Mouse (Mus musculus): ENCODE measurements at regions not wholly inside any gene's neighbourhood (a gene's known extent, or its start where the extent isn't known, plus 50 kb on each side); places are given as distances from the start of the nearest gene placed in this dataset.

GRCm38 (mm10) chr1:72036600-72036999, 175.5 kb downstream of the Mreg start:
- DNase-seq: peak; percentile 44

- no peak for DNase-seq
Observed at GRCm38 (mm10) chr1:72036141-72036540, 176.0 kb downstream of the Mreg start.

DNA sequence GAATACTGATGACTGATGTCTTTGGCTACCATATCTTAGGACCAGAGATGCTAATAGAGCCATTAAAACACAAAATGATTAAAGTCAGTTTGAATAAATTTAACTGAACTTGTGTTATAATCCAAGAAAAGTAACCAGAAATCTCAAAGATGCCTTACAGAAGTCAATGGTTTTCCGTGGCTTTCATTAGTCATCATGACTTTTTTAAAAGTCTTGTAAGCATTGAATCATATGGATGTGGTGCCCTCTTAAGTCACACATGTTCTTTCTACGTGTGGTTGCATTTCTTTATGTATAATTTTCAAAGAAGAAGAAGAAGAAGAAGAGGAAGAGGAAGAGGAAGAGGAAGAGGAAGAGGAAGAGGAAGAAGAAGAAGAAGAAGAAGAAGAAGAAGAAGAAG, 178.2 kb downstream of the Mreg start:
- DNase-seq: no peak

GRCm38 (mm10) chr1:72032214-72032613, 179.9 kb downstream of the Mreg start:
- no peak for DNase-seq

GRCm38 (mm10) chr1:72030763-72031405, 181.2 kb downstream of the Mreg start:
- peak; percentile 24 for DNase-seq

- DNase-seq: no peak
Observed at GRCm38 (mm10) chr1:72029625-72030024, 182.5 kb downstream of the Mreg start.

GRCm38 (mm10) chr1:72026861-72027260, 185.2 kb downstream of the Mreg start:
- no peak for DNase-seq

- no peak for DNase-seq
Observed at GRCm38 (mm10) chr1:72022631-72023030, 189.5 kb downstream of the Mreg start.

GRCm38 (mm10) chr1:72018479-72019222, 193.5 kb downstream of the Mreg start:
- DNase-seq: no peak

DNA sequence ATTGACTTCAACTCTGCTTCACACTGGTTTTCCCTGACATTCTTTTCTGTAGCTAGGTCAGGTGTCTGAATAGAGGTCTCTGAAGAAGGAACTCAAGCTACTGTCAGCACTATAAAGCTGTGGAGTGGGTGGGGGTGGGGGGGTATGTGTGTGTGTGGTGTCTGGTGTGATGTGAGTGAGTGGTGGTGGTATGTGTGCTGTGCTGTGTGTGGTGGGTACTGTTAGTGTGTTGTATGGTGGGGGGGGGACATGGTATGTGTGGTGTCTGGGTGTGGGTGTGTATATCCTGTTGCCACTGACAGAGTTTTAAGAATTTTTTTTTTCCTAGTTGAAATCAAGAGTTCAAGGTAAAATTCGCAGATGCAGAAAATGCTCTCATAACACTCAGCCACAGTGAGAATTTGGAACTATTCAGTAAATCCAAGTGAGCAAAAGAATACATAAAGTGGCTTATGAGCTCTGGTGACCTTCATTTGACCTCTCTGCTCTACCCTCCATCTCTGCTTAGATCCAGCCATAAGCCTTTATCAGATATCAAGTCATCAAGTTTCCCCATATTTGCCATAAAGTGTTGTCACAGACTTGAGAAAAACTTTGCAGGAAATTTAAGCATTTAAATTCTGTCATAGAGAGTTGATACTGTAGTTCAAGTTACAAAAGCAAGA, 194.2 kb downstream of the Mreg start:
- DNase-seq: no peak

DNA sequence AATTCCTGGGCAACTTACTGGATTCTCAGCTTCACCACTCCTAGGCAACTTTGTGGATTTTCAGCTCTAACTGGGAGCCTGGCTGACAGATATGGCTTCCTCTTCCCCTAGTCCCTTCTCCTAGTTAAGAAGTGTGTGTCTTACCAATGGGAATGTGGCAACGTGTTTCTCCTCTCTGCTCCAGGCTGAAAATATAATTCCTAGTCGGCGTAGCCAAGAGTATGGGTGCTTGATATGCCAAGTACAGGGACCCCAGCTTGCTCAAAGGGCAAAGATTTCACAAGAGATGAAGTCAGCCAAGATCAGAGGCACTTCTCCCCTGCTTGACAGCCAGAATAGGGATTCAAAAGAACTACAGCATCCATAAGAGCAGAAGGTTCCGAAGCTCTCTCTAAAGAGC, 196.6 kb downstream of the Mreg start:
- DNase-seq: no peak

DNA sequence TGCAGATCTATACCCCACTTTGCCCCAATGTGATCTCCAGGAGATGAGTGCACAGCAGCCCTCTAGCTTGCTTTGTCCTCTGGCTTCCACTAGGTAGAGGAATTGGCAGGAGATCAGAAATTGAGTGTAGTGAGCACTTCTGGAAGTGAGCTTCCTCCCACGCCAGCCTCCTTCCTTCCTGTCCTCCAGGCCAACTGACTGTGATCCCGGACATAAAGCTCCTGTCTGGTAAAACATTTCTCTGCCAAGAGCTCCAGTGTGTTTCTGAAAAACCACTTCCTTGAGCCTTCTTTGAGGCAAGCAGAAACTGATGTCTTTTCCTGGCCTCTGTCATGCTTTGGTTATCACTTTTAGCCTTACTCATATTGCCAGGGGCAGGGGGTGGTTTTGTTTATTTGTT, 197.5 kb downstream of the Mreg start:
- no peak for DNase-seq

DNA sequence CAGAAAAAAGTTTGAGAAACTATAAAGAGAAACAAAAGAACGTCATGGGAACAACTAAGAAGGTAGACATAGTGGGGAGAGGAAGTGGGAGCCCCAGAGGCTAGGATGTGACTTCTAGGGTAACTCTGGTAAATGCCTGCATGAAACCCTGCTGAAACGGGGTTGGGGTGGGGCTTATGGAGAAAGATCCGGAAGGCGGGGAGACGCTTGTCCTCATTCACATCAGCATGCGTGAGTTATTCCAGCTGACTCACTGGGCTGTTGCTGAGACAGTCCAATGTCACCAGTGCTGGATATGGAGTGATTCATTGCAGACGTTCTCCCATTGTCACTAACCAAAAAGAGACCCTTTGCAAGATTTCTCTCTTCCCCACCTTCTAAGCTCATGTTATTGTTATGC, 198.2 kb downstream of the Mreg start:
- no peak for DNase-seq

- no peak for DNase-seq
Observed at GRCm38 (mm10) chr1:72012710-72013109, 199.4 kb downstream of the Mreg start.

DNA sequence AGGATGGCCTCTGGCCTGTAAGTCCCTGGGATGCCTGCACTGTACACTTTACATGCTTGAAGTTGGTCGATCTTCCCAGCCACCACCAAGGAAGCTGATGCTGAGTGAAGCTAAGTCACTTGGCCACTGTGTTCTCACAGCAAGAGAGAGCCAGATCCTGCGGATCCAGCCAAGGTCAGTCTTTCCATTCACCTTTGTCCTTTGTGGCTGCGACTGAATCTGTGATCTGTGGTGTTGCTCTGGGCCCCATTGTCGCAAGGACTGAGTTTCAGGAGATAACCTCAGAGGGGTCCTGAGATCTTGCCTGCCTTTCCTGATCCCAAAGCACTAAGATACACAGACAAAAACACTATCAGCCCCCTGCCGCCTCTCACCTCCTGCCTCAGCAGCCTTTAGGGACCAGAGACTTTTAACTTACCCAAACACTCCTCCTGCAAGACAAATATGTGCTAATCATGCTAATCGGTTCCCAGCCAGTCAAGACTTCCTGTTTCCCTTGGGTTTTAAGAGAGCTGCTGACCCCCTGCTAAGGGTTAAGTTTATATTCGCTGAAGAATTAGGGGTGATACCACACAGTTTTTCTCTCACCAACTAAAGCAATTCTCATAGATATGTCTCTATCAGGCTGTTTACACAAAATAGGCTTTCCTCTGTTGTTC, 202.7 kb downstream of the Mreg start:
- DNase-seq: no peak

DNA sequence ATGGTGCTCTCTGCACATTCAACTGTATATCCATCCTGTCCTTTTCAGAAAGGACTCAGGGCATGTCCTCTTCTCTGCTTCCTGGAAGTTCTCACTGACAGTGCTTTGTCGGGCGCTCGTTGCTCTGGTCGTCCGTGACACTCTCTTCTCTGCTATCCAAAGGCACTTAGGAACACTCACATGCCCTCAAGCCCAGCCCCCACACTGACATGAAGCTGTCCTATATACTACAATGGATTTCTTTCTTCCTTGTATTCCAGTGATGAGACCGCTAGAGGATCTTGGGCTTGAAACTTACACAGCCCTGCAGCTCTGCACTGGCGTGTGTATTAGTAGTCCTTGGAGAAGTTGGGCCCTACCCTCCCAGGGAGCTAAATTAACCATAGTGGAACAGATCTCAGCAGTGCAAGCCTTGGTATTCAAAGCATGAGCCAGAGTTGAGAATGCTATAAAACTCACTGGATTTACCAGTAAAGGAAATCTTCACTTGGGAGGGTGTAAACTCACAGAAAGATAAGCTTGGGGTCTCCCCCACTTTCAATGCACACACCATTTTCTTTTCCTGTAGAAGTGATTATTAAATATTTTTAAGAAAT, 205.3 kb downstream of the Mreg start:
- no peak for DNase-seq

- no peak for DNase-seq
Observed at GRCm38 (mm10) chr1:72005956-72006355, 206.2 kb downstream of the Mreg start.

DNA sequence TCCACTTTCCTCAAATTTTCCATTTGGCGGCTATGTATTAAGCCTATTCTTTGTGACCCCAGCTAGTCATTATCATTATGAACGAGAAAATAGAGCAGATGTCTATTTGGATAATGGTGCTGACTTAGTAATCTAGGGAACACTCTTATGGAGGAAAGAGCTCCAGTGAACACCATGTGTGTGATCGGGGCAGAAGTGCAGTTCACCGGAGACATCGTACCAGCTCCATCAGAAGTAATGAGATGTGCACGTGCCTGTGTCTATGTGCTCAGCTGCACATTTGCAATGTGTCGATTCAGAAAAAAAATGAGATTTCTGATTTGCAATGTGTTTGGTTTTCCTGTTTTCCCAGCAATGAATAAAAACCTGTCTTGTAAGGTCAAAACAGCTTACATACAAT, 206.6 kb downstream of the Mreg start:
- no peak for DNase-seq

DNA sequence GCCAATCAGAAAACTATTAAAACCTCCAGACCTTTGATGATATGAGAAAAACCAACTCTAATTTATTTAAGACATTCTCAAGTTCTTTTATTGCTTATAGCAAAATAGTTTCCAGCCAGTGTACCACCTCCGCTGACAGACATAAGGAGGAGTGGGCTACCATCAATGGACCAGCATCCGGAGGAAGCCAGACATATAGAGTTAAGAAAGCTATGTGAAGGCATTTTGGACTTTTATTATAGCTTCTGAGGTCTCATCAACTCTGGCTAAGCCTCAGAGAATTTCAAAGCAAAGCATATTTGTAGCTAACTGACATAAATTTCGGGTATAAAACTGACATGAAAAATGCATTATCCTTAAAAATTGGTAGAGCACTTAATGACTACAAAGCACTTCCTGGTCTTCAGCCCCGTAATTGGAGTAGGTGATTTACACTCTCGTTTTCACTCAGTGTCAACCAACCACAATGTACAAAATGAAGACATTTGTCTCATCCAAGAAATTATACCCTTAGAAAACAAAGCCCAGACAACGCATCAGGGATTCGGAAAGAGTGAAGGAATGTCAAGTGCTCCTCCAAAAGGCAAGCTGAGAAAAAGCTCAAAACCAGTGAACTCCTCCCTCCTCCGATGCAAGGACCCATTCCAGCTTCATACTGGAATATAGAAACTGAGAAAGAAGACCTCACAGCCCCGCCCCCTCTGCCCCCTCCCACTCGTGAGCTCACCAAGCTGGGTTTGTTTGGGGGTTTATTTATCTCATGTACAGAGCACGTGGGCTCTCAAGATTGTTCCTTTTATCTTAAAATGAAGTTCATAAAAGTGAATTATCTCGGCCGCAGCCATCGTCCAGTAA, 208.5 kb downstream of the Mreg start:
- no peak for DNase-seq

DNA sequence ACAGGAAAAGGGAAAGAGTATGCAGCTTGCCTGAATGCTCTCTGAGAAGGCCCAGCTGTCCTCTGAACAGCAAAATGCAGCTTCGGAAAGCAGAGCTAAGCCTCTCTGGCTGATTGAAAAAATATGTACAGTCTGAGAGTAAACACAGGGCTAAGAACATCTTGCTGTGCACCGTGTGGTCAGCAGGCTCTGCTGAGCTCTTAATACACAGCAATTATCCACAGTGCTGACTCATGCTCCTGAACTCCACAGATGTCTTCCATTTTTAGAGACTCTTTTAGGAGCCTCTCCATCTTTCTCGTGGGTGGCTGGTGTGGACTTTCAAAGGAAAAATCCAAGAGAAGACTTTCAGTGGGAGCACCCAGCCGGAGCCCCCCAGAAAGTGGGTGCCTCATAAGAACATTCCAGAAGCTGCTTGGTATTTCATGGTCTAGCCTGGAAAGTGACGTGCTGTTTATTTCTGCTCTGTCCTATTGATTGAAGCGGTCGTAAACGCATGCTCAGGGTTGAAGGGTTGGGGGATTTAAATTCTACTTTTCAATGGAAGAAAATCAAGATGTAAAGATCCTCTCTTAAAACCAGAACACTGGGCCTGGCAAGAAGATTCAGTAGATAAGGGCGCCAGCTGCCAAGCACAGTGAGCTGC, 209.5 kb downstream of the Mreg start:
- no peak for DNase-seq

GRCm38 (mm10) chr1:72000741-72001140, 211.4 kb downstream of the Mreg start:
- no peak for DNase-seq

GRCm38 (mm10) chr1:71996828-71997227, 215.3 kb downstream of the Mreg start:
- no peak for DNase-seq

Measured in liver (tissue).